In genomic region chr10:81021547-81022110, GRCm38 (mm10) we compare ENCODE assay signal across 14 mouse cellular contexts. TPM values are rescaled to one million over a fixed set of nuclear protein-coding genes. Genes with fewer than 3 reads are reported as not detected.
DNase-seq lines count a peak whose midpoint lies in the region; ATAC-seq and TF ChIP-seq lines count a peak whose summit lies in the region.
"Had no signal": no experiment of that assay in that cellular context is flagged by ENCODE, and none has a peak within 500 bp of the region (broad histone marks: within the 10 kb centered on the region; RNA-seq: fewer than 3 reads in every experiment).

No protein-coding gene starts in this region.

- no peak for TF ChIP-seq CTCF in heart, adult 2 months (IDR thresholded peaks at IDR 0.05)
- TF ChIP-seq CTCF in olfactory bulb, adult 2 months (IDR thresholded peaks at IDR 0.05; ENCODE audit: insufficient read depth, low read depth, low read length): no peak; the same call in 1 of the 2 replicates

- H3K9ac ChIP-seq in heart, adult 2 months (ENCODE audit: low read depth, low read length): no peak overlapping the region
- no peak overlapping the region for H3K9ac ChIP-seq in neural tube, embryonic 12.5 days
- peak overlapping the region; percentile 24; the same call in 1 of the 2 replicates for H3K9ac ChIP-seq in hindbrain, embryonic 13.5 days
- H3K9ac ChIP-seq: embryonic facial prominence, embryonic 15.5 days; limb, embryonic 15.5 days had no signal

- no peaks in the 10 kb centered on the region for H3K9me3 ChIP-seq in heart, embryonic 10.5 days
- no peaks in the 10 kb centered on the region for H3K9me3 ChIP-seq in neural tube, embryonic 12.5 days
- no peaks in the 10 kb centered on the region for H3K9me3 ChIP-seq in hindbrain, embryonic 13.5 days
- H3K9me3 ChIP-seq: embryonic facial prominence, embryonic 15.5 days; limb, embryonic 15.5 days had no signal

- peak overlapping the region; percentile 39 for H3K4me3 ChIP-seq in heart, embryonic 10.5 days
- no peak overlapping the region for H3K4me3 ChIP-seq in heart, adult 2 months
- H3K4me3 ChIP-seq in neural tube, embryonic 12.5 days: no peak overlapping the region
- no peak overlapping the region for H3K4me3 ChIP-seq in hindbrain, embryonic 13.5 days
- 0 out of 2 replicates have a peak overlapping the region, but pooled peaks have one; percentile 23 for H3K4me3 ChIP-seq in olfactory bulb, adult 2 months (ENCODE audit: insufficient read depth, low read depth, low read length)
- H3K4me3 ChIP-seq: embryonic facial prominence, embryonic 15.5 days; limb, embryonic 15.5 days had no signal

- ATAC-seq in neural tube, embryonic 12.5 days (ENCODE audit: low FRiP score, low read depth): no peak
- no peak for ATAC-seq in hindbrain, embryonic 13.5 days (ENCODE audit: low FRiP score)
- no peak for ATAC-seq in CD4-positive, CD25-positive, alpha-beta regulatory T cell, adult 4 months

- no peak for TF ChIP-seq POLR2A in heart, adult 2 months (IDR thresholded peaks at IDR 0.05; ENCODE audit: insufficient read depth, low read depth, low read length)
- no peak for TF ChIP-seq POLR2A in olfactory bulb, adult 2 months (IDR thresholded peaks at IDR 0.05; ENCODE audit: insufficient read depth, low read depth, low read length)

- DNase-seq in heart, embryonic 10.5 days (ENCODE audit: low spot score): no peak
- no peak for DNase-seq in heart, adult 2 months
- no peak for DNase-seq in neural tube, embryonic 10.5 days (ENCODE audit: extremely low spot score, low spot score)
- DNase-seq in spleen, adult 18-20 months: no peak
- DNase-seq: thymus, postnatal 14 days had no signal

- no peak overlapping the region for H3K27ac ChIP-seq in heart, embryonic 10.5 days
- no peak overlapping the region for H3K27ac ChIP-seq in heart, adult 2 months
- H3K27ac ChIP-seq in neural tube, embryonic 12.5 days: no peak overlapping the region
- H3K27ac ChIP-seq in hindbrain, embryonic 13.5 days: no peak overlapping the region
- H3K27ac ChIP-seq in olfactory bulb, adult 2 months (ENCODE audit: insufficient read depth, low read depth, low read length): no peak overlapping the region
- H3K27ac ChIP-seq: embryonic facial prominence, embryonic 15.5 days; limb, embryonic 15.5 days; macrophage had no signal

- peak overlapping the region; percentile 27; the same call in 1 of the 2 replicates for H3K4me2 ChIP-seq in neural tube, embryonic 12.5 days (replicated peaks)
- peak overlapping the region; percentile 29 for H3K4me2 ChIP-seq in hindbrain, embryonic 13.5 days
- H3K4me2 ChIP-seq: embryonic facial prominence, embryonic 15.5 days; limb, embryonic 15.5 days had no signal

- H3K4me1 ChIP-seq in heart, embryonic 10.5 days: peaks cover 24% of the 10 kb centered on the region
- no peaks in the 10 kb centered on the region for H3K4me1 ChIP-seq in heart, adult 2 months (ENCODE audit: control insufficient read depth, insufficient read depth, low read length)
- peaks cover 10% of the 10 kb centered on the region for H3K4me1 ChIP-seq in neural tube, embryonic 12.5 days
- peaks cover 30% of the 10 kb centered on the region for H3K4me1 ChIP-seq in hindbrain, embryonic 13.5 days (replicated peaks)
- H3K4me1 ChIP-seq in olfactory bulb, adult 2 months (ENCODE audit: control insufficient read depth, insufficient read depth, low read length): peaks cover 18% of the 10 kb centered on the region

- intact Hi-C loops in heart, adult 2 months (cut with DNase I): no loop called here

- WGBS in heart, embryonic 10.5 days: 8% methylated on average over 26 of the region's 26 CpGs
- WGBS in heart, adult 2 months: 5% methylated on average over 26 of the region's 26 CpGs
- 14% methylated on average over 26 of the region's 26 CpGs for WGBS in neural tube, embryonic 12.5 days
- 15% methylated on average over 26 of the region's 26 CpGs for WGBS in hindbrain, embryonic 13.5 days
- 18% methylated on average over 26 of the region's 26 CpGs for WGBS in olfactory bulb, adult 2 months

- no peak for TF ChIP-seq EP300 in heart, adult 2 months (IDR thresholded peaks at IDR 0.05; ENCODE audit: insufficient read depth, low read depth, low read length)

- H3K79me2 ChIP-seq in heart, adult 2 months (replicated peaks; ENCODE audit: control insufficient read depth, insufficient read depth, low read length): no peaks in the 10 kb centered on the region

- peaks cover 66% of the 10 kb centered on the region for H3K27me3 ChIP-seq in heart, embryonic 10.5 days (ENCODE audit: insufficient read depth, poor library complexity, severe bottlenecking)
- H3K27me3 ChIP-seq in heart, adult 2 months (ENCODE audit: control insufficient read depth, insufficient read depth, low read length): peaks cover 6% of the 10 kb centered on the region; the same call in 1 of the 2 replicates
- H3K27me3 ChIP-seq in neural tube, embryonic 12.5 days (replicated peaks): peaks cover 44% of the 10 kb centered on the region
- H3K27me3 ChIP-seq in hindbrain, embryonic 13.5 days: peaks cover 42% of the 10 kb centered on the region

- no peaks in the 10 kb centered on the region for H3K36me3 ChIP-seq in heart, embryonic 10.5 days
- H3K36me3 ChIP-seq in heart, adult 2 months (ENCODE audit: control insufficient read depth, insufficient read depth, low read length): no peaks in the 10 kb centered on the region
- no peaks in the 10 kb centered on the region; the same call in 1 of the 2 replicates for H3K36me3 ChIP-seq in neural tube, embryonic 12.5 days
- 0 out of 2 replicates have a peak, but pooled peaks cover 16% of the 10 kb centered on the region for H3K36me3 ChIP-seq in hindbrain, embryonic 13.5 days
- H3K36me3 ChIP-seq: embryonic facial prominence, embryonic 15.5 days; limb, embryonic 15.5 days had no signal

RNA-seq across cellular contexts. Expression of gene Diras1, which starts 3.8 kb away (rescaled TPM):
- 0.08 and 0.11 TPM in 2 replicates for polyA plus RNA-seq in heart, embryonic 10.5 days (2016; fragmentation: Nextera tagmentation; extraction: Ambion mirVana)
- total RNA-seq in heart, adult 2 months (2021): not detected
- 0.04 and 0.06 TPM in 2 replicates for polyA plus RNA-seq in heart, adult 2 months (2012; rRNA removed)
- 16.6 and 16.8 TPM in 2 replicates for polyA plus RNA-seq in neural tube, embryonic 12.5 days (2016; fragmentation: Nextera tagmentation; extraction: Ambion mirVana)
- polyA plus RNA-seq in hindbrain, embryonic 13.5 days (2015; fragmentation: Nextera tagmentation; extraction: Ambion mirVana): 37.5 and 40.2 TPM in 2 replicates
- polyA plus RNA-seq in olfactory bulb, adult 2 months (2012; ENCODE audit: insufficient read depth, insufficient read length, low replicate concordance, missing spikeins): not detected in 2 replicates
- not detected for polyA plus RNA-seq in CD4-positive, CD25-positive, alpha-beta regulatory T cell, adult 4 months (2017; shearing (Covaris generic))
- total RNA-seq: MEL had no signal
- polyA plus RNA-seq: gonadal fat pad, adult 2 months; macrophage had no signal

RNA-seq across cellular contexts. Expression of gene Gng7, which starts 6.9 kb away (rescaled TPM):
- 1.5 and 2.1 TPM in 2 replicates for polyA plus RNA-seq in heart, embryonic 10.5 days (2016; fragmentation: Nextera tagmentation; extraction: Ambion mirVana)
- under 1 TPM; 0.50 to 0.63 TPM for total RNA-seq in heart, adult 2 months (2021)
- 0.68 and 1.1 TPM in 2 replicates for polyA plus RNA-seq in heart, adult 2 months (2012; rRNA removed)
- polyA plus RNA-seq in neural tube, embryonic 12.5 days (2016; fragmentation: Nextera tagmentation; extraction: Ambion mirVana): 11.2 and 14.0 TPM in 2 replicates
- 13.4 and 13.5 TPM in 2 replicates for polyA plus RNA-seq in hindbrain, embryonic 13.5 days (2015; fragmentation: Nextera tagmentation; extraction: Ambion mirVana)
- not detected in 2 replicates for polyA plus RNA-seq in olfactory bulb, adult 2 months (2012; ENCODE audit: insufficient read depth, insufficient read length, low replicate concordance, missing spikeins)
- under 1 TPM in 1 of 2 experiments, not detected in 1; 0.54 TPM for polyA plus RNA-seq in CD4-positive, CD25-positive, alpha-beta regulatory T cell, adult 4 months (2017; shearing (Covaris generic))

RNA-seq across cellular contexts. Expression of gene Slc39a3, which starts 15.6 kb away (rescaled TPM):
- polyA plus RNA-seq in heart, embryonic 10.5 days (2016; fragmentation: Nextera tagmentation; extraction: Ambion mirVana): 8.9 and 10.7 TPM in 2 replicates
- total RNA-seq in heart, adult 2 months (2021): 10 to 100 TPM; 13.9 to 14.4 TPM
- 20.5 and 21.9 TPM in 2 replicates for polyA plus RNA-seq in heart, adult 2 months (2012; rRNA removed)
- polyA plus RNA-seq in neural tube, embryonic 12.5 days (2016; fragmentation: Nextera tagmentation; extraction: Ambion mirVana): 33.9 and 40.2 TPM in 2 replicates
- 42.3 and 44.0 TPM in 2 replicates for polyA plus RNA-seq in hindbrain, embryonic 13.5 days (2015; fragmentation: Nextera tagmentation; extraction: Ambion mirVana)
- not detected in 2 replicates for polyA plus RNA-seq in olfactory bulb, adult 2 months (2012; ENCODE audit: insufficient read depth, insufficient read length, low replicate concordance, missing spikeins)
- 1 to 10 TPM; 3.3 to 4.7 TPM for polyA plus RNA-seq in CD4-positive, CD25-positive, alpha-beta regulatory T cell, adult 4 months (2017; shearing (Covaris generic))

RNA-seq across cellular contexts. Expression of gene Sgta, which starts 38.4 kb away (rescaled TPM):
- 197 and 226 TPM in 2 replicates for polyA plus RNA-seq in heart, embryonic 10.5 days (2016; fragmentation: Nextera tagmentation; extraction: Ambion mirVana)
- total RNA-seq in heart, adult 2 months (2021): 10 to 100 TPM; 84.5 to 90.1 TPM
- polyA plus RNA-seq in heart, adult 2 months (2012; rRNA removed): 158 and 161 TPM in 2 replicates
- 272 and 275 TPM in 2 replicates for polyA plus RNA-seq in neural tube, embryonic 12.5 days (2016; fragmentation: Nextera tagmentation; extraction: Ambion mirVana)
- polyA plus RNA-seq in hindbrain, embryonic 13.5 days (2015; fragmentation: Nextera tagmentation; extraction: Ambion mirVana): 292 and 304 TPM in 2 replicates
- not detected in 2 replicates for polyA plus RNA-seq in olfactory bulb, adult 2 months (2012; ENCODE audit: insufficient read depth, insufficient read length, low replicate concordance, missing spikeins)
- 100 to 1,000 TPM in 1 of 2 experiments, 10 to 100 TPM in 1; 78.9 to 148 TPM for polyA plus RNA-seq in CD4-positive, CD25-positive, alpha-beta regulatory T cell, adult 4 months (2017; shearing (Covaris generic))

RNA-seq across cellular contexts. Expression of gene Thop1, which starts 48.2 kb away (rescaled TPM):
- 58.0 and 73.9 TPM in 2 replicates for polyA plus RNA-seq in heart, embryonic 10.5 days (2016; fragmentation: Nextera tagmentation; extraction: Ambion mirVana)
- 10 to 100 TPM; 11.3 to 15.5 TPM for total RNA-seq in heart, adult 2 months (2021)
- 15.2 and 17.0 TPM in 2 replicates for polyA plus RNA-seq in heart, adult 2 months (2012; rRNA removed)
- 60.2 and 63.3 TPM in 2 replicates for polyA plus RNA-seq in neural tube, embryonic 12.5 days (2016; fragmentation: Nextera tagmentation; extraction: Ambion mirVana)
- polyA plus RNA-seq in hindbrain, embryonic 13.5 days (2015; fragmentation: Nextera tagmentation; extraction: Ambion mirVana): 45.0 and 46.9 TPM in 2 replicates
- not detected in 2 replicates for polyA plus RNA-seq in olfactory bulb, adult 2 months (2012; ENCODE audit: insufficient read depth, insufficient read length, low replicate concordance, missing spikeins)
- polyA plus RNA-seq in CD4-positive, CD25-positive, alpha-beta regulatory T cell, adult 4 months (2017; shearing (Covaris generic)): 1 to 10 TPM; 2.0 to 2.5 TPM

Comparison
In these comparisons a context has a peak if more than half of its experiments do, and no peak if none do; other contexts are left out.
1. H3K4me3 ChIP-seq: peak in heart, embryonic 10.5 days (single experiment) and olfactory bulb, adult 2 months (single experiment); none in heart, adult 2 months (single experiment), neural tube, embryonic 12.5 days (single experiment) and hindbrain, embryonic 13.5 days (single experiment).
2. RNA of gene Diras1, which starts 3.8 kb away (polyA plus RNA-seq): 37.5 to 40.2 TPM in hindbrain, embryonic 13.5 days, not detected in olfactory bulb, adult 2 months and 16.6 to 16.8 TPM in neural tube, embryonic 12.5 days; 0.08 to 0.11 TPM in heart, embryonic 10.5 days, 0.04 to 0.06 TPM in heart, adult 2 months and not detected in CD4-positive, CD25-positive, alpha-beta regulatory T cell, adult 4 months; every median in the first group is over 10 times any median in the second.